Mouse (Mus musculus) neural tube, embryonic 13.5 days (tissue): Measurements from ENCODE around the gene Cltb. TPM values are rescaled to one million over a fixed set of nuclear protein-coding genes. Genes with fewer than 3 reads are reported as not detected.
"Not testable (repeated sequence)": the region's sequence is repeated elsewhere in the genome, so short reads cannot be mapped to it uniquely, and the experiment has no call there.

Experiments
- ATAC-seq: fragments of 200-750 bp; cut with Nextera tagmentation; 2 replicates; pipeline ENCODE4 v1.8.0; 2017; ENCODE audit warnings: low read depth, mild to moderate bottlenecking, moderate TSS enrichment, moderate library complexity
- H3K27ac ChIP-seq: fragments of 300-500 bp; sonication (generic); replicated peaks from 2 replicates; pipeline ENCODE4 v1.5.1; 2015; ENCODE audit warnings: moderate library complexity, mild to moderate bottlenecking, inconsistent platforms
- H3K27me3 ChIP-seq: fragments of 300-500 bp; sonication (generic); 2 replicates; pipeline ENCODE4 v1.6.1; 2015; ENCODE audit warnings: mild to moderate bottlenecking, inconsistent platforms
- H3K36me3 ChIP-seq: fragments of 300-500 bp; sonication (generic); 2 replicates; pipeline ENCODE4 v1.6.1; 2015; ENCODE audit warnings: mild to moderate bottlenecking, inconsistent platforms
- H3K4me1 ChIP-seq: fragments of 300-500 bp; sonication (generic); replicated peaks from 2 replicates; pipeline ENCODE4 v1.6.1; 2015; ENCODE audit warnings: inconsistent platforms
- H3K4me2 ChIP-seq: fragments of 300-500 bp; sonication (generic); 2 replicates; pipeline ENCODE4 v1.6.1; 2015; ENCODE audit warnings: inconsistent platforms, mild to moderate bottlenecking, moderate library complexity
- H3K4me3 ChIP-seq: fragments of 300-500 bp; sonication (generic); 2 replicates; pipeline ENCODE4 v1.5.1; 2015; ENCODE audit warnings: mild to moderate bottlenecking, inconsistent platforms
- H3K9ac ChIP-seq: fragments of 300-500 bp; sonication (generic); 2 replicates; pipeline ENCODE4 v1.6.1; 2015; ENCODE audit warnings: moderate library complexity, mild to moderate bottlenecking, inconsistent platforms
- H3K9me3 ChIP-seq: fragments of 300-500 bp; sonication (generic); 2 replicates; pipeline ENCODE4 v1.6.1; 2016; ENCODE audit warnings: inconsistent platforms
- WGBS: fragments of 180-500 bp; shearing (Covaris S2); methylation state at CpG from one replicate; pipeline ENCODE4 v1.1.7; 2015; 5-methylcytosine and 5-hydroxymethylcytosine counted together
- polyA plus RNA-seq: library from polyadenylated mRNA; unstranded; fragments of >200 nt; fragmentation: Nextera tagmentation; extraction: Ambion mirVana; gene quantifications from 2 replicates; pipeline ENCODE4 v1.2.1, GENCODE M21; 2015

Gene Cltb
- 137 and 142 TPM in 2 replicates for polyA plus RNA-seq

- H3K9ac ChIP-seq = peak within 1 kb of the TSS; percentile 83
- no peaks in the 10 kb centered on the region for H3K27me3 ChIP-seq
- under 1% methylated on average over 65 of the region's 66 CpGs for WGBS
- H3K27ac ChIP-seq = peak within 1 kb of the TSS; percentile 74
- H3K4me2 ChIP-seq = peak within 1 kb of the TSS; percentile 67
- H3K9me3 ChIP-seq = no peaks in the 10 kb centered on the region
- peaks cover 38% of the 10 kb centered on the region for H3K4me1 ChIP-seq
- peak; percentile 77 for ATAC-seq
- H3K36me3 ChIP-seq = 0 out of 2 replicates have a peak, but pooled peaks cover 4% of the 10 kb centered on the region
- peak within 1 kb of the TSS; percentile 62 for H3K4me3 ChIP-seq
These were observed at the start of gene Cltb for GRCm38 (mm10) chr13:54610972-54611754. Gene Cltb, minus strand, starts transcription at chr13:54611344.

GRCm38 (mm10) chr13:54660877-54661276, 49.7 kb upstream of the Cltb start:
- Histone ChIP-seq H3K4me1 (no peaks in the 10 kb centered on the region), H3K9ac (no peak overlapping the region), H3K27ac (no peak overlapping the region), H3K9me3 (no peaks in the 10 kb centered on the region), H3K27me3 (no peaks in the 10 kb centered on the region), H3K4me2 (no peak overlapping the region), H3K4me3 (no peak overlapping the region), H3K36me3 (peaks cover 87% of the 10 kb centered on the region)
- WGBS = 48% methylated on average over 5 of the region's 5 CpGs
- ATAC-seq = no peak

GRCm38 (mm10) chr13:54650461-54650860, 39.3 kb upstream of the Cltb start:
- no peaks in the 10 kb centered on the region for H3K4me1 ChIP-seq

GRCm38 (mm10) chr13:54635011-54635410, 23.9 kb upstream of the Cltb start:
- Histone ChIP-seq H3K27ac (no peak overlapping the region), H3K9me3 (no peaks in the 10 kb centered on the region), H3K4me1 (no peaks in the 10 kb centered on the region), H3K4me3 (no peak overlapping the region), H3K4me2 (no peak overlapping the region), H3K9ac (no peak overlapping the region), H3K36me3 (peaks cover 48% of the 10 kb centered on the region), H3K27me3 (no peaks in the 10 kb centered on the region)
- WGBS = 95% methylated on average over 3 of the region's 3 CpGs
- no peak for ATAC-seq

More at GRCm38 (mm10) chr13:54650461-54650860, 39.3 kb upstream of the Cltb start:
- no peak overlapping the region for H3K9ac ChIP-seq
- H3K9me3 ChIP-seq = no peaks in the 10 kb centered on the region
- H3K4me3 ChIP-seq = no peak overlapping the region
- no peaks in the 10 kb centered on the region for H3K27me3 ChIP-seq
- 98% methylated on average over 3 of the region's 3 CpGs for WGBS
- ATAC-seq = no peak
- peaks cover 99% of the 10 kb centered on the region for H3K36me3 ChIP-seq
- H3K4me2 ChIP-seq = no peak overlapping the region
- H3K27ac ChIP-seq = no peak overlapping the region

GRCm38 (mm10) chr13:54632731-54633277, 21.7 kb upstream of the Cltb start:
- 0 out of 2 replicates have a peak, but pooled peaks cover 6% of the 10 kb centered on the region for H3K4me1 ChIP-seq
- WGBS = 71% methylated on average over 3 of the region's 3 CpGs
- no peaks in the 10 kb centered on the region for H3K27me3 ChIP-seq
- no peak for ATAC-seq
- H3K4me2 ChIP-seq = no peak overlapping the region
- H3K9ac ChIP-seq = no peak overlapping the region
- no peaks in the 10 kb centered on the region for H3K9me3 ChIP-seq
- peaks cover 29% of the 10 kb centered on the region for H3K36me3 ChIP-seq
- H3K27ac ChIP-seq = no peak overlapping the region
- H3K4me3 ChIP-seq = no peak overlapping the region

GRCm38 (mm10) chr13:54629128-54629527, 18.0 kb upstream of the Cltb start:
- H3K4me3 ChIP-seq = no peak overlapping the region
- H3K36me3 ChIP-seq = peaks cover 17% of the 10 kb centered on the region
- no peak overlapping the region for H3K9ac ChIP-seq
- no peak overlapping the region for H3K4me2 ChIP-seq
- H3K27me3 ChIP-seq = no peaks in the 10 kb centered on the region
- no peak for ATAC-seq
- H3K4me1 ChIP-seq = peaks cover 14% of the 10 kb centered on the region
- H3K27ac ChIP-seq = no peak overlapping the region
- 90% methylated on average over 4 of the region's 4 CpGs for WGBS
- no peaks in the 10 kb centered on the region for H3K9me3 ChIP-seq

GRCm38 (mm10) chr13:54621960-54622521, 10.9 kb upstream of the Cltb start:
- H3K4me3 ChIP-seq = peak overlapping the region; percentile 82
- H3K9me3 ChIP-seq = no peaks in the 10 kb centered on the region
- 0 out of 2 replicates have a peak, but pooled peaks cover 2% of the 10 kb centered on the region for H3K36me3 ChIP-seq
- 1% methylated on average over 27 of the region's 27 CpGs for WGBS
- H3K4me1 ChIP-seq = peaks cover 30% of the 10 kb centered on the region
- H3K27ac ChIP-seq = peak overlapping the region; percentile 91
- peak; percentile 71 for ATAC-seq
- peak overlapping the region; percentile 93 for H3K4me2 ChIP-seq
- H3K9ac ChIP-seq = peak overlapping the region; percentile 96
- H3K27me3 ChIP-seq = no peaks in the 10 kb centered on the region

- ATAC-seq = peak; percentile 98
- H3K4me1 ChIP-seq = peaks cover 30% of the 10 kb centered on the region
- peak within 1 kb of the TSS; percentile 96 for H3K9ac ChIP-seq
- H3K27ac ChIP-seq = peak within 1 kb of the TSS; percentile 91
- H3K27me3 ChIP-seq = no peaks in the 10 kb centered on the region
- peak within 1 kb of the TSS; percentile 82 for H3K4me3 ChIP-seq
- H3K9me3 ChIP-seq = no peaks in the 10 kb centered on the region
- 0 out of 2 replicates have a peak, but pooled peaks cover 2% of the 10 kb centered on the region for H3K36me3 ChIP-seq
- H3K4me2 ChIP-seq = peak within 1 kb of the TSS; percentile 93
- 11% methylated on average over 44 of the region's 44 CpGs for WGBS
These were observed 10.2 kb upstream of the Cltb start, which contains the start of gene Faf2 for GRCm38 (mm10) chr13:54621155-54621932. Gene Faf2, plus strand, starts transcription at chr13:54621784.

GRCm38 (mm10) chr13:54616998-54617397, 5.9 kb upstream of the Cltb start:
- ATAC-seq = no peak
- Histone ChIP-seq H3K36me3 (no peaks in the 10 kb centered on the region), H3K4me3 (no peak overlapping the region), H3K4me2 (no peak overlapping the region), H3K9ac (no peak overlapping the region), H3K27me3 (no peaks in the 10 kb centered on the region), H3K27ac (no peak overlapping the region), H3K4me1 (peaks cover 4% of the 10 kb centered on the region; the same call in 1 of the 2 replicates), H3K9me3 (no peaks in the 10 kb centered on the region)
- WGBS = 71% methylated on average over 6 of the region's 6 CpGs

GRCm38 (mm10) chr13:54616307-54616706, 5.2 kb upstream of the Cltb start:
- no peaks in the 10 kb centered on the region for H3K9me3 ChIP-seq
- ATAC-seq = no peak
- H3K27me3 ChIP-seq = no peaks in the 10 kb centered on the region
- no peak overlapping the region for H3K4me3 ChIP-seq
- WGBS = 84% methylated on average over 8 of the region's 8 CpGs
- H3K27ac ChIP-seq = no peak overlapping the region
- no peaks in the 10 kb centered on the region for H3K36me3 ChIP-seq
- no peak overlapping the region for H3K4me2 ChIP-seq
- no peak overlapping the region for H3K9ac ChIP-seq
- H3K4me1 ChIP-seq = peaks cover 8% of the 10 kb centered on the region

GRCm38 (mm10) chr13:54613141-54613540, 2.0 kb upstream of the Cltb start:
- not testable (repeated sequence) for H3K36me3 ChIP-seq, H3K4me3 ChIP-seq, H3K9me3 ChIP-seq, H3K4me2 ChIP-seq, H3K27ac ChIP-seq, H3K27me3 ChIP-seq, H3K9ac ChIP-seq, ATAC-seq
- H3K4me1 ChIP-seq = peaks cover 35% of the 10 kb centered on the region
- 86% methylated on average over 8 of the region's 8 CpGs for WGBS
